11 mouse cellular contexts compared by ENCODE assay signal in the genomic region with DNA sequence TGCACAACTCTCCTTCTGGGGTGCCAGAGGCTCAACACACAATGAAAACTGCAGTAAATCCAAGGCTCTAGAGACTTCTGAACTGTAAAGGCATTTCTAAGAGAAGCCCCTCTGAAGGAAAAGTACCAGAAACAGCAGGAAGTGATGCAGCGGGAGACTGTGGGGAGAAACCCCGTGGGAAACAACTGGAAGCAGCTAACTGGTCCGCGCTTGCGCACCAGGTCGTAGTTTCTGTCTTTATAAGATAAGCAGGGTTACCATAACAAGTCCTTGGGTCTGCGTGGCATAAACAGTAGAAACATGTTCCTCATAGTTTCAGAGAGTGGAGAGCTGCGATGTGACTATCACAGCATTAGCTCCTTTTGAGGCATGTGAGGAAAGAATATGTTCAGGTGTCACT. TPM values are rescaled to one million over a fixed set of nuclear protein-coding genes. Genes with fewer than 3 reads are reported as not detected.
A peak's percentile ranks its signal among the peaks of the same experiment; 100 is the strongest.
DNase-seq lines count a peak whose midpoint lies in the region; ATAC-seq and TF ChIP-seq lines count a peak whose summit lies in the region.
"Had no signal": no experiment of that assay in that cellular context is flagged by ENCODE, and none has a peak within 500 bp of the region (broad histone marks: within the 10 kb centered on the region; RNA-seq: fewer than 3 reads in every experiment).

No protein-coding gene starts in this region.

- H3K4me3 ChIP-seq in hindbrain, embryonic 15.5 days = no peak overlapping the region
- H3K4me3 ChIP-seq in hindbrain, embryonic 14.5 days (replicated peaks; ENCODE audit: low read length) = no peak overlapping the region
- peak overlapping the region; percentile 64 to 74 for H3K4me3 ChIP-seq in MEL (ENCODE audit: control insufficient read depth in 1 of 2, insufficient read depth in 1 of 2, low read depth in 2 of 2, low read length in 2 of 2)
- H3K4me3 ChIP-seq in liver, postnatal 0 days (ENCODE audit: low read depth, low read length) = no peak overlapping the region
- no peak overlapping the region for H3K4me3 ChIP-seq in midbrain, embryonic 11.5 days (ENCODE audit: low read depth, low read length)
- no peak overlapping the region for H3K4me3 ChIP-seq in midbrain, postnatal 0 days (ENCODE audit: low read depth, low read length)
- H3K4me3 ChIP-seq: left cerebral cortex, adult 2 months; midbrain, embryonic 10.5 days had no signal

- no peaks in the 10 kb centered on the region for H3K36me3 ChIP-seq in hindbrain, embryonic 15.5 days
- H3K36me3 ChIP-seq in hindbrain, embryonic 14.5 days (replicated peaks; ENCODE audit: control insufficient read depth, insufficient read depth) = no peaks in the 10 kb centered on the region
- peaks cover 0 to 35% of the 10 kb centered on the region in 2 experiments; a peak in 2 of 4 replicates for H3K36me3 ChIP-seq in MEL (ENCODE audit: control insufficient read depth in 1 of 2, insufficient read depth in 2 of 2, low read length in 2 of 2)
- H3K36me3 ChIP-seq in liver, postnatal 0 days (replicated peaks; ENCODE audit: insufficient read depth, low read length) = no peaks in the 10 kb centered on the region
- H3K36me3 ChIP-seq in midbrain, embryonic 11.5 days (ENCODE audit: control insufficient read depth, insufficient read depth, low read length) = no peaks in the 10 kb centered on the region
- no peaks in the 10 kb centered on the region for H3K36me3 ChIP-seq in midbrain, postnatal 0 days (ENCODE audit: insufficient read depth, low read length)
- H3K36me3 ChIP-seq: midbrain, embryonic 10.5 days had no signal

- H3K27me3 ChIP-seq in hindbrain, embryonic 15.5 days = no peaks in the 10 kb centered on the region
- no peaks in the 10 kb centered on the region for H3K27me3 ChIP-seq in hindbrain, embryonic 14.5 days (ENCODE audit: control insufficient read depth, insufficient read depth, low read length)
- no peaks in the 10 kb centered on the region for H3K27me3 ChIP-seq in MEL (ENCODE audit: control insufficient read depth in 1 of 2, insufficient read depth in 2 of 2, low read length in 2 of 2)
- no peaks in the 10 kb centered on the region for H3K27me3 ChIP-seq in liver, postnatal 0 days (ENCODE audit: insufficient read depth, low read length)
- no peaks in the 10 kb centered on the region for H3K27me3 ChIP-seq in midbrain, embryonic 11.5 days (ENCODE audit: control insufficient read depth, insufficient read depth, low read length)
- no peaks in the 10 kb centered on the region for H3K27me3 ChIP-seq in midbrain, postnatal 0 days (ENCODE audit: insufficient read depth, low read length)

- H3K4me2 ChIP-seq in hindbrain, embryonic 15.5 days = no peak overlapping the region
- no peak overlapping the region for H3K4me2 ChIP-seq in hindbrain, embryonic 14.5 days (replicated peaks)
- peak overlapping the region; percentile 33 for H3K4me2 ChIP-seq in liver, postnatal 0 days (ENCODE audit: low read depth, low read length)
- no peak overlapping the region for H3K4me2 ChIP-seq in midbrain, embryonic 11.5 days
- no peak overlapping the region for H3K4me2 ChIP-seq in midbrain, postnatal 0 days (ENCODE audit: low read depth, low read length, poor library complexity, severe bottlenecking)

- no peak overlapping the region for H3K9ac ChIP-seq in hindbrain, embryonic 15.5 days
- H3K9ac ChIP-seq in hindbrain, embryonic 14.5 days = no peak overlapping the region
- H3K9ac ChIP-seq in MEL (ENCODE audit: control insufficient read depth, low read depth, low read length, poor library complexity, severe bottlenecking) = peak overlapping the region; percentile 63
- no peak overlapping the region for H3K9ac ChIP-seq in liver, postnatal 0 days (replicated peaks)
- no peak overlapping the region for H3K9ac ChIP-seq in midbrain, embryonic 11.5 days (ENCODE audit: low read length)
- H3K9ac ChIP-seq in midbrain, postnatal 0 days (replicated peaks; ENCODE audit: low read length, poor library complexity, severe bottlenecking) = no peak overlapping the region

- H3K9me3 ChIP-seq in hindbrain, embryonic 15.5 days = no peaks in the 10 kb centered on the region
- H3K9me3 ChIP-seq in hindbrain, embryonic 14.5 days (ENCODE audit: control insufficient read depth, low read length) = no peaks in the 10 kb centered on the region
- no peaks in the 10 kb centered on the region for H3K9me3 ChIP-seq in MEL (replicated peaks; ENCODE audit: insufficient read depth, low read length)
- no peaks in the 10 kb centered on the region for H3K9me3 ChIP-seq in liver, postnatal 0 days (ENCODE audit: low read length)
- no peaks in the 10 kb centered on the region for H3K9me3 ChIP-seq in midbrain, embryonic 11.5 days (ENCODE audit: control insufficient read depth, low read length)
- H3K9me3 ChIP-seq in midbrain, postnatal 0 days (ENCODE audit: low read length) = no peaks in the 10 kb centered on the region
- H3K9me3 ChIP-seq: midbrain, embryonic 10.5 days had no signal

- TF ChIP-seq RAD21 in MEL (IDR thresholded peaks at IDR 0.05; ENCODE audit: low read depth, low read length) = no peak

- peak; percentile 48 to 62 for TF ChIP-seq EP300 in MEL (IDR thresholded peaks at IDR 0.05; ENCODE audit: low read depth in 1 of 2, low read length in 2 of 2)
- no peak for TF ChIP-seq EP300 in liver, postnatal 0 days (IDR thresholded peaks at IDR 0.05; ENCODE audit: low read depth)

- no peak for ATAC-seq in hindbrain, embryonic 15.5 days (ENCODE audit: low FRiP score, low read depth)
- ATAC-seq in hindbrain, embryonic 14.5 days (ENCODE audit: low FRiP score) = no peak
- ATAC-seq in liver, postnatal 0 days = no peak
- no peak for ATAC-seq in midbrain, embryonic 11.5 days (ENCODE audit: low FRiP score)
- no peak for ATAC-seq in midbrain, postnatal 0 days (ENCODE audit: low FRiP score)

- H3K79me2 ChIP-seq in MEL (ENCODE audit: control insufficient read depth, insufficient read depth, low read length, poor library complexity) = no peaks in the 10 kb centered on the region; the same call in 1 of the 2 replicates

- 78% methylated on average over 8 of the region's 8 CpGs for WGBS in hindbrain, embryonic 15.5 days
- 80% methylated on average over 8 of the region's 8 CpGs for WGBS in hindbrain, embryonic 14.5 days
- WGBS in liver, postnatal 0 days (ENCODE audit: insufficient replicate concordance) = 37% methylated on average over 8 of the region's 8 CpGs
- 82% methylated on average over 8 of the region's 8 CpGs for WGBS in midbrain, embryonic 11.5 days
- WGBS in midbrain, postnatal 0 days = 83% methylated on average over 8 of the region's 8 CpGs

- peaks cover 19% of the 10 kb centered on the region for H3K4me1 ChIP-seq in hindbrain, embryonic 15.5 days (replicated peaks)
- H3K4me1 ChIP-seq in hindbrain, embryonic 14.5 days (replicated peaks; ENCODE audit: control insufficient read depth, insufficient read depth, low read length) = peaks cover 13% of the 10 kb centered on the region; the same call in 1 of the 2 replicates
- peaks cover 17 to 53% of the 10 kb centered on the region in 2 experiments for H3K4me1 ChIP-seq in MEL (ENCODE audit: control insufficient read depth in 1 of 2, insufficient read depth in 2 of 2, low read length in 2 of 2)
- H3K4me1 ChIP-seq in liver, postnatal 0 days (ENCODE audit: insufficient read depth) = peaks cover 41% of the 10 kb centered on the region
- H3K4me1 ChIP-seq in midbrain, embryonic 11.5 days (ENCODE audit: control insufficient read depth, insufficient read depth, low read length) = peaks cover 6% of the 10 kb centered on the region; the same call in 1 of the 2 replicates
- no peaks in the 10 kb centered on the region for H3K4me1 ChIP-seq in midbrain, postnatal 0 days (ENCODE audit: insufficient read depth, low read length)

- peak in 1 of 2 experiments; percentile 51; a peak in 2 of 4 replicates for TF ChIP-seq POLR2A in MEL (IDR thresholded peaks at IDR 0.05; ENCODE audit: control insufficient read depth in 1 of 2, insufficient read depth in 1 of 2, low read depth in 1 of 2, low read length in 2 of 2, poor library complexity in 1 of 2)

- TF ChIP-seq CTCF in MEL (IDR thresholded peaks at IDR 0.05 in 2 of 3, conservative IDR thresholded peaks at IDR 0.05 in 1 of 3; ENCODE audit: control insufficient read depth in 1 of 3, insufficient read depth in 1 of 3, low read depth in 2 of 3, low read length in 3 of 3, poor library complexity in 1 of 3, severe bottlenecking in 1 of 3) = no peak
- no peak for TF ChIP-seq CTCF in liver, postnatal 0 days (IDR thresholded peaks at IDR 0.05; ENCODE audit: low read depth)
- TF ChIP-seq CTCF in midbrain, postnatal 0 days (IDR thresholded peaks at IDR 0.05) = no peak

- H3K27ac ChIP-seq in hindbrain, embryonic 15.5 days (replicated peaks) = 0 out of 2 replicates have a peak overlapping the region, but pooled peaks have one; percentile 30
- no peak overlapping the region for H3K27ac ChIP-seq in hindbrain, embryonic 14.5 days
- peak overlapping the region; percentile 81 for H3K27ac ChIP-seq in MEL (ENCODE audit: control insufficient read depth, low read depth, low read length)
- peak overlapping the region; percentile 25 for H3K27ac ChIP-seq in liver, postnatal 0 days (ENCODE audit: low read depth)
- H3K27ac ChIP-seq in midbrain, embryonic 11.5 days (ENCODE audit: low read depth, low read length) = no peak overlapping the region
- H3K27ac ChIP-seq in midbrain, postnatal 0 days (ENCODE audit: low read depth, low read length) = no peak overlapping the region
- H3K27ac ChIP-seq: left cerebral cortex, adult 2 months; midbrain, embryonic 10.5 days had no signal

- DNase-seq in hindbrain, embryonic 14.5 days (ENCODE audit: low spot score) = no peak
- peak; percentile 93 for DNase-seq in MEL (ENCODE audit: low read depth, low spot score)
- peak; percentile 33 for DNase-seq in heart, postnatal 4 days
- DNase-seq in liver, postnatal 0 days = no peak
- DNase-seq in midbrain, embryonic 11.5 days (ENCODE audit: low spot score, missing footprints) = no peak
- no peak for DNase-seq in midbrain, postnatal 0 days (ENCODE audit: low spot score)
- DNase-seq: cerebellum, postnatal 10 days; lung, adult 18-20 months had no signal

TF ChIP-seq in MEL, 35 proteins besides CTCF, POLR2A, EP300 and RAD21 (continues in another document):
- TF ChIP-seq ZMIZ1 (IDR thresholded peaks at IDR 0.05; ENCODE audit: low read depth, low read length) = peak; percentile 50; the same call in 1 of the 2 replicates
- TF ChIP-seq SIN3A (IDR thresholded peaks at IDR 0.05; ENCODE audit: low read length) = peak; percentile 91

RNA-seq across cellular contexts. Expression of a gene that starts 41.2 kb away (rescaled TPM):
- 24.8 and 25.3 TPM in 2 replicates for polyA plus RNA-seq in hindbrain, embryonic 15.5 days (2015; fragmentation: Nextera tagmentation; extraction: Ambion mirVana)
- polyA plus RNA-seq in hindbrain, embryonic 14.5 days (2014; fragmentation: Nextera tagmentation; extraction: Ambion mirVana) = 22.9 and 24.4 TPM in 2 replicates
- 18.8 and 20.8 TPM in 2 replicates for total RNA-seq in MEL (2012; rRNA removed)
- polyA plus RNA-seq in MEL (2012; ENCODE audit: insufficient read depth in 1 of 2, insufficient read length in 2 of 2, low read depth in 1 of 2, low replicate concordance in 2 of 2, missing spikeins in 1 of 2) = 10 to 100 TPM in 1 of 2 experiments, not detected in 1; 43.1 TPM
- 1 to 10 TPM; 6.3 to 6.9 TPM for total RNA-seq in heart, postnatal 4 days (2021)
- 7.0 and 9.1 TPM in 2 replicates for polyA plus RNA-seq in liver, postnatal 0 days (2015; fragmentation: Nextera tagmentation; extraction: Ambion mirVana)
- polyA plus RNA-seq in midbrain, embryonic 11.5 days (2014; fragmentation: Nextera tagmentation; extraction: Ambion mirVana) = 16.4 and 17.8 TPM in 2 replicates
- total RNA-seq in midbrain, postnatal 0 days (2014; rRNA removed) = 7.5 and 9.4 TPM in 2 replicates
- 32.2 and 32.5 TPM in 2 replicates for polyA plus RNA-seq in midbrain, postnatal 0 days (2015; fragmentation: Nextera tagmentation; extraction: Ambion mirVana)

Comparison
In these comparisons a context has a peak if more than half of its experiments do, and no peak if none do; other contexts are left out.
1. H3K27ac ChIP-seq: peak in hindbrain, embryonic 15.5 days (single experiment), MEL (single experiment) and liver, postnatal 0 days (single experiment); none in hindbrain, embryonic 14.5 days (single experiment), midbrain, embryonic 11.5 days (single experiment) and midbrain, postnatal 0 days (single experiment).
2. H3K4me3 ChIP-seq: peak in MEL (2 of 2); none in hindbrain, embryonic 15.5 days (single experiment), hindbrain, embryonic 14.5 days (single experiment), liver, postnatal 0 days (single experiment), midbrain, embryonic 11.5 days (single experiment) and midbrain, postnatal 0 days (single experiment).
3. DNase-seq: peak in MEL (single experiment) and heart, postnatal 4 days (single experiment); none in hindbrain, embryonic 14.5 days (single experiment), liver, postnatal 0 days (single experiment), midbrain, embryonic 11.5 days (single experiment) and midbrain, postnatal 0 days (single experiment).